Comparison of ENCODE assay signal across 25 mouse cellular contexts in genomic region chr3:87924996-87925395, GRCm38 (mm10). TPM values are rescaled to one million over a fixed set of nuclear protein-coding genes. Genes with fewer than 3 reads are reported as not detected.
A peak's percentile ranks its signal among the peaks of the same experiment; 100 is the strongest.
DNase-seq lines count a peak whose midpoint lies in the region; TF ChIP-seq lines count a peak whose summit lies in the region.
"Had no signal": no experiment of that assay in that cellular context is flagged by ENCODE, and none has a peak within 500 bp of the region (broad histone marks: within the 10 kb centered on the region; RNA-seq: fewer than 3 reads in every experiment).

No protein-coding gene starts in this region.

- no peak overlapping the region for H3K4me3 ChIP-seq in myocyte
- H3K4me3 ChIP-seq: heart, embryonic 12.5 days; heart, embryonic 15.5 days; hindbrain, embryonic 10.5 days; hindbrain, embryonic 13.5 days; intestine, embryonic 15.5 days had no signal

- DNase-seq in adrenal gland, adult 2 months = peak; percentile 72
- no peak for DNase-seq in adrenal gland, postnatal 4 days (ENCODE audit: low spot score in 2 of 2)
- DNase-seq in adrenal gland, adult 8-10 months = peak; percentile 70
- peak; percentile 65 for DNase-seq in adrenal gland, postnatal 14 days
- DNase-seq in thymus, postnatal 10 days (ENCODE audit: low spot score in 2 of 2) = no peak
- no peak for DNase-seq in layer of hippocampus, adult 9-11 months
- DNase-seq: B cell, adult 2 months; cerebellum, adult 18-20 months; cerebellum, adult 9-10 months; cerebellum, postnatal 14 days; forebrain, postnatal 0 days; gastrocnemius, postnatal 25 days; heart, adult 18-20 months; heart, postnatal 10 days; heart, postnatal 36 days had no signal

- H3K79me2 ChIP-seq in myocyte (ENCODE audit: control insufficient read depth, insufficient read depth) = peaks cover 28% of the 10 kb centered on the region

- no peaks in the 10 kb centered on the region for H3K27me3 ChIP-seq in myocyte (ENCODE audit: control insufficient read depth, insufficient read depth, insufficient read length)
- H3K27me3 ChIP-seq: CH12.LX; heart, embryonic 12.5 days; heart, embryonic 15.5 days; hindbrain, embryonic 13.5 days; intestine, embryonic 15.5 days; Patski had no signal

- peaks cover 40% of the 10 kb centered on the region for H3K36me3 ChIP-seq in myocyte (ENCODE audit: control insufficient read depth, insufficient read depth)

- no peak overlapping the region for H3ac ChIP-seq in myocyte (ENCODE audit: control insufficient read depth, insufficient read length)

- no peak for TF ChIP-seq POLR2A in myocyte (IDR thresholded peaks at IDR 0.05; ENCODE audit: insufficient read length, low read depth)

- no peak overlapping the region for H3K4me2 ChIP-seq in myocyte (ENCODE audit: low read depth)
- H3K4me2 ChIP-seq: heart, embryonic 12.5 days; heart, embryonic 15.5 days; hindbrain, embryonic 13.5 days; intestine, embryonic 15.5 days had no signal

TF ChIP-seq in myocyte, 11 proteins besides CTCF, POLR2A, EP300 and RAD21:
- TF ChIP-seq REST (IDR thresholded peaks at IDR 0.05; ENCODE audit: insufficient read depth, insufficient read length) = no peak
- TF ChIP-seq POLR2AphosphoS2 (IDR thresholded peaks at IDR 0.05; ENCODE audit: insufficient read length, low read depth) = peak; percentile 53

RNA-seq across cellular contexts. Expression of gene Isg20l2, which starts 5.1 kb away (rescaled TPM):
- total RNA-seq in adrenal gland, adult 2 months (2021) = 10 to 100 TPM; 16.3 to 21.4 TPM
- polyA plus RNA-seq in adrenal gland, adult 2 months (2012; rRNA removed) = 9.4 and 9.7 TPM in 2 replicates
- 10 to 100 TPM; 31.0 to 33.5 TPM for total RNA-seq in adrenal gland, postnatal 4 days (2021)
- 10 to 100 TPM; 17.9 to 20.0 (median 19.5) TPM for total RNA-seq in adrenal gland, adult 8-10 months (2022)
- total RNA-seq in adrenal gland, postnatal 14 days (2021) = 22.9 and 23.4 TPM in 2 replicates
- 19.4 TPM for polyA plus RNA-seq in myocyte (2012; fragmentation: generic; extraction: Trizol)

RNA-seq across cellular contexts. Expression of gene Rrnad1, which starts 5.5 kb away (rescaled TPM):
- total RNA-seq in adrenal gland, adult 2 months (2021) = 10 to 100 TPM; 13.1 to 16.3 TPM
- 41.5 and 44.6 TPM in 2 replicates for polyA plus RNA-seq in adrenal gland, adult 2 months (2012; rRNA removed)
- total RNA-seq in adrenal gland, postnatal 4 days (2021) = 10 to 100 TPM; 21.9 to 24.9 TPM
- 10 to 100 TPM; 18.6 to 27.6 (median 21.9) TPM for total RNA-seq in adrenal gland, adult 8-10 months (2022)
- 13.9 and 15.6 TPM in 2 replicates for total RNA-seq in adrenal gland, postnatal 14 days (2021)
- polyA plus RNA-seq in myocyte (2012; fragmentation: generic; extraction: Trizol) = 7.0 TPM

RNA-seq across cellular contexts. Expression of gene Mrpl24, which starts 5.7 kb away (rescaled TPM):
- total RNA-seq in adrenal gland, adult 2 months (2021) = 100 to 1,000 TPM; 114 to 120 TPM
- 15.1 and 18.0 TPM in 2 replicates for polyA plus RNA-seq in adrenal gland, adult 2 months (2012; rRNA removed)
- 100 to 1,000 TPM; 135 to 138 TPM for total RNA-seq in adrenal gland, postnatal 4 days (2021)
- total RNA-seq in adrenal gland, adult 8-10 months (2022) = 100 to 1,000 TPM; 121 to 146 (median 131) TPM
- total RNA-seq in adrenal gland, postnatal 14 days (2021) = 115 and 119 TPM in 2 replicates
- polyA plus RNA-seq in myocyte (2012; fragmentation: generic; extraction: Trizol) = 114 TPM

RNA-seq across cellular contexts. Expression of gene Hdgf, which starts 18.9 kb away (rescaled TPM):
- 100 to 1,000 TPM; 181 to 206 TPM for total RNA-seq in adrenal gland, adult 2 months (2021)
- 54.3 and 64.8 TPM in 2 replicates for polyA plus RNA-seq in adrenal gland, adult 2 months (2012; rRNA removed)
- total RNA-seq in adrenal gland, postnatal 4 days (2021) = 100 to 1,000 TPM; 205 to 213 TPM
- 100 to 1,000 TPM; 163 to 180 (median 172) TPM for total RNA-seq in adrenal gland, adult 8-10 months (2022)
- total RNA-seq in adrenal gland, postnatal 14 days (2021) = 169 and 171 TPM in 2 replicates
- polyA plus RNA-seq in myocyte (2012; fragmentation: generic; extraction: Trizol) = 200 TPM

RNA-seq across cellular contexts. Expression of gene Crabp2, which starts 23.5 kb away (rescaled TPM):
- total RNA-seq in adrenal gland, adult 2 months (2021) = under 1 TPM; 0.52 to 0.72 TPM
- 0.47 TPM in 1 of 2 replicates, not detected in the other for polyA plus RNA-seq in adrenal gland, adult 2 months (2012; rRNA removed)
- total RNA-seq in adrenal gland, postnatal 4 days (2021) = 1 to 10 TPM; 1.7 to 2.0 TPM
- total RNA-seq in adrenal gland, adult 8-10 months (2022) = 1 to 10 TPM in 1 of 4 experiments, under 1 TPM in 2, not detected in 1; 0.31 to 1.0 (median 0.35) TPM
- total RNA-seq in adrenal gland, postnatal 14 days (2021) = not detected in 2 replicates
- polyA plus RNA-seq in myocyte (2012; fragmentation: generic; extraction: Trizol) = 67.6 TPM
- total RNA-seq: gastrocnemius, adult 8-10 months; heart, adult 18-20 months; heart, postnatal 36 days had no signal
- polyA plus RNA-seq: G1E had no signal

Comparison
In these comparisons a context has a peak if more than half of its experiments do, and no peak if none do; other contexts are left out.
1. DNase-seq: peak in adrenal gland, adult 2 months (single experiment), adrenal gland, adult 8-10 months (single experiment) and adrenal gland, postnatal 14 days (single experiment); none in adrenal gland, postnatal 4 days (0 of 2), thymus, postnatal 10 days (0 of 2) and layer of hippocampus, adult 9-11 months (single experiment).